Mouse (Mus musculus): ENCODE results near the gene Serpinb1c.
"Not testable (repeated sequence)": the region's sequence is repeated elsewhere in the genome, so short reads cannot be mapped to it uniquely, and the experiment has no call there.

Gene Serpinb1c

DNA sequence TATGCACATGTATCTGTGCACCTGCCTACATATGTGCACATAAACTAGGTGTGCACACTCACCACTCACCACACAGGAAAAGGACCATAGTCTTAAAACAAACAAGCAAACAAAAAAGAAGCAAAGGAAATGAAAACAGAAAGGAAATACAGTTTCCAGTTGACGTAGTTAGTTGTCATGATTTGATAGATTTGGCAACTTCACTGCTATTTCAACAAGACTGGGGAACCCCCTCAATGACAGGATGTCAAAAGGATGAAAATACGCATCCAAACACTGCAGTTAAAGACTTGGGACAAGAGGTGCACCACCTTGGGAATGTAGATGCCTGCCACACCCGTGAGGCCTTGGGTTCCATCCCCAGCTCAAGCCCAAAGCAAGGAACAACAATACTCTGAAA, 33.5 kb downstream of the Serpinb1c start:
- not testable (repeated sequence) for DNase-seq

DNA sequence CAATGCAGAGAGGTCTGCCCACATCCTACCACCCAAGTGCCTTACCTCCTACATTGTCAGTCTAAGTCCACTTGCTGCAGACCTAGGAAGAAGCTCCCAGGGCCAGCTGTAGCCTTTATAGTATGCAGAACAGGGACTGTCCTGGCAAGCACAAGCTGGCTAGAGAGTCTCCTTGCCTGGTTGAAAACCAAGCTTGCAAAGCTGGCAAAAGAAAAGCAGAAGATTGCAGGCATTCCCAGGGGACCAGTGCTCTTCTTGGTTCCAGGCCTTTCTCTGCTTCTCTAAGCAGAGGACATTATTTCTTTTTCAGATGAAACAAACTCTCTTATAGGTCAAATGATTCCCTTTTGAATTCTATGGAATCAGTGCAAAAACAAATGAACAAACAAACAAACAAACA, 34.6 kb downstream of the Serpinb1c start:
- DNase-seq: no peak

DNA sequence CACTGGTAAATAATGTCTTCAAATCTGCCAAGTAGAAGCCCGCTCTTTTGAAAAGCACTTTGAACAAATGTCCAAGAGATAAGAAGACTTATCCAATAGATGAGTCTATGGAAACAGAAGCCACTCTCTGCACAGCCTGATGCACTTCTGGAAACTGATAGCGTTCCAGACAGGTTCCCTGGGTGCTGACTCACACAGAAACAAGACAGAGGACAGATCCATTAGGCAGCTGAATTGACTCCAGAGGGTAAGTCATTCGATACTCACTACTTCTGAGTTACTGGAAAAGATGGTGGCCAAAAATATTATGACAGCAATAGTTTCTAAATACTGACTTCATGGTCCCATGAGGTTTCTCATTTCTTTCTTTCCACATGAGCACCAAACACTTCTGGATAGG, 37.2 kb downstream of the Serpinb1c start:
- DNase-seq: no peak

DNA sequence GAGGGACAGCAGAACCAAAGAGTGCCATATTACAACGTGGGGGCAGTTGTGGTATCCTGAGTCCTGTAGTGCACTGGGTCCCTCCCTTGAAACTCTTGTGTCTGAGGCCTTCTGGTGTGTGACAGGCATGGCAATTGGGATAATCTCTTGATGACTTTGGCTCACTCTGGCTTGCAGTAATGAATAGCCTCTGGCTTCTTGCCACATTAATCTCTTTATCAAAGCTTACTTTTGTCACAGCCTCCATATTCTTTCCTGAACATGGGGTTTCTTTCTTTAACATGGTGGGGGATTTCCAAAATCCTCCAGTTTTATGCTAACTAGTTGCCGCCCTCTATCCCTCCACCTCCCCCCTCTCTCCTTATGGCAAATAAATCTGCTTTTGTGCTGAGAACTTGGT, 44.9 kb downstream of the Serpinb1c start:
- no peak for DNase-seq

DNA sequence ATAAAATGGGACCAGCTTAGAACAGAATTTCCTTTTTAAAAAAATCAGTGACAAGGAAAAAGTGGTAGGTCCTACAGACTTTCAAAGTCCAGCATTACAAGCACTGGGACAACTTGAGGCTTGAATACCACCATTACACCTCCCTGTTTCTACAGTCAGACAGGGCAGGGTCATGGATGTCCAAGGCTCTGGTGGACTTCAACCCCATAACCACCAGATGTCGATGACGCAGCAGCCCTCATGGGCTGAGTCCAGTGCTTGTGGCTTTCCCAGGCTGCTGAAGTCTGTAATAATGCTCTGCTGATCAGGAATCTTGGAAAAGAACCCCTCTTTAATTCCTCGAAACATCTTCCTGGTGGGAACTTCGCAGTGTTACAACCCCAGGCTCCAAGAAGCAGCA, 45.5 kb downstream of the Serpinb1c start:
- no peak for DNase-seq

DNA sequence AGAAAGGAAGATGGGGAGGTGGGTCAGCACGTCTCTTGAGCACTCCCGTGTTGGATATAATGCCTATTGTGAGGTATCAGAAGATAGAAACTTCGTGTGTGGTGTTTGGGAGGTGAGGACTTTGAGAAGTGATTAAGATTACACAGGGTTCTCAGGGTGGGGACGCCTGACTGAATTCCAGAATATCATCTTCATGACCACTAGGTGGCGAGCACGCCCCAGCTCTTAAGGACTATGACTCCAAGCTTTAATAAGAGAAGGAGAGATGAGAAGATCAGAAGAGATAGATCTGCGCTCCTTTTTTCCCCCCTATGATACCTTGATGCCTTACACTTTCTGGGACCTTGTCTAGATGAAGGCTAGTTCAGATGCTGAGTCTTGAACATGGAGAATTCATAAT, 46.0 kb downstream of the Serpinb1c start:
- DNase-seq: peak; percentile 43

DNA sequence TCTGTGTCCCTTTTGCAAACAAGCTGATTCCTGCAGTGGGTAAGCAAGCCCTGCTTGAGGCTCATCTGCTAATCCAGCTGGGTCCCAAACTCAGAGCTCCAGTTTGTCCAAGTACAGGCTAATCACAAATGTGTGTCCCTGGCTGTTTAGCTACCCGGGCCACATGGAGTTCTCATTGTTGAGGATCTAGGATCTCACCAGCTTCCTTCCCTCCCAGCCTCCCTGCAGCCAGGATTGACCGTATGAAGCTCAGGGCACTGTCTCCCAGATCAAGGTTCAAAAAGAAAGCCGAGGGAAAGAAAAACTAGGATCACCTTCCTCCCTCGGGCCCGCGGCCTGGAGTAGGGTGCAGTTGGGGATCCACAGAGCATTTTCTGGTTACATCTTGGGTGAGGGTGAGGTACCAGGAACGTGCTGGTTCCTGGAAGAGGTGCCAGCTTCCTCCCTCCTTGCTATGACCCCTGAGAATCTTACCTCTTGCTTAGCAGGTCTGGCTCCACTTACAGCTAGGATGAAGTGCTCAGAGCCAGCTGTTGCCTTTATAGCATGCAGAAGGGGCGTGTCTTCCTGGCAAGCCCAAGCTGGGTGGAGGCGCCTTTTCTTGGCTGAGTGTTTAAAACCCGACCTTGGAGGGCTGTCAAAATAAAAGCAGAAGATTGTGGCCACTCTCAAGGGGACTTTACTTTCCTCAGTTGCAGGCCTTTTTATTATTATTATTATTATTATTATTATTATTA, 47.2 kb downstream of the Serpinb1c start, which contains the start of gene Serpinb1a:
Gene Serpinb1a (minus strand): TSS at position 518 of the 737 bp plus-strand sequence.
- DNase-seq: peak; percentile 45

DNA sequence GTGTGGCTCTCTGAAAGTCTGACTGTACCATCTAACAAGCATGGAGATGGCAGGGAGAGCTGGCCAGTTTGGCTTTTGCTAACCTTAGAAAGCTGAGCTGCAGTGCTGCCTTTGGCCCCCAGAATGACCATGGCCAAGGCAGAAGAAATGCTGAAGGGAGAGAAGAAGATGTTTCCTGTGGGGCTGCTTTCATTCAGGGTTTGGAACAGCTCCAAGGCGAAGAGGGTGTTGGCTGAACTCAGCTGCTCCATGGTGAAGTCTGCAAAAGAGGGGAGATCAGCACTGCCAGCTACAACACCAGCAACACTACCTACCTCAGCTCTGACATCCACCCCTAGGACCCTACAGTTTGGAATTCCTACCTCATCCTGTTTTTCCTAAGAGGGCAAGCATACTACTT, 47.9 kb downstream of the Serpinb1c start:
- no peak for DNase-seq

DNA sequence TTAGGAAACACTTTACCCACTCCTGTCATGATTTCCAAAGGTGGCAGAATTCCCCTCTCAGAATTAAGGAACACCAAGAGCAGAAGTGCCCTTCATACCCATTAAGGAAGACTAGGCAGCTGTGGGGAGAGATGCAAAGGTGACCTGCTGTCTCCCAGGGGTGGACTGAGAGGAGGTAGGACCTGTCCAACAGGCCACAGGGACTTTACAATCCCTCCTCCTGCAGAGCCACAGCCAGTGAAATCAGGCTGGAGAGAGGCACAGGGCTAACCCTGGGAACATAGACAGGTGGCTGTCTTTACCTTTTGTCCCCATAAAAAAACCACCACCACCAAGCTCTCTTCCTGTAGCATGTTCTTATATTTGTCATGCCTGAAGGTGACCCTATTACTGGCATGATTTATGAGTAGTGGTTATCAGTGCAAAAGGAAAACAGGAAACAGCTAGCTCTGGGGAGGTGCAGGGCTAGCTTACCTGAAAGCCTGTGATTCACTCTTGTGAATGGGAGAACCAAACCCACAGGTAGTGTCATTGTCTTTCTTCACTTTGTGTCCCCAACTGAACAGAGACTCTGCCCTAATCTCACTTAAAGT, 48.4 kb downstream of the Serpinb1c start:
- no peak for DNase-seq

DNA sequence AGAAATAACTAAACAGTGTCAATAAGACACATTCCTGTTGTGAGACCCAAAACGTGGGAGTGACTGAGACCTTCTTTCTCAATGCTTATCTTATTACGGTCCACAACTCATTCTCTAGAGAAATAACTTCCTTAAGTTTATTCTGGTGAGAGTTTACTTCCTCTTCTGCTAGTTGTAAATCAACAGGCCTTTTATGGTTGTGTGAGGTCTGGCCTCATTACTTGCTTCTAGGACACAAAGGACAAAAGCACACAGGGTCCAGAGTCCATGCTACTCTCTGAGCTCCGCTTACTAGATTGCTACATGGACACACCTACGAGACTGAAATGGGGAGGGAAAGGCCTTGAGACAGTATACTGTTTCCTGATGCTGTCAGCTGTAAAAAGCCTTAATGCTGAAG, 48.9 kb downstream of the Serpinb1c start:
- peak; percentile 33 for DNase-seq

DNA sequence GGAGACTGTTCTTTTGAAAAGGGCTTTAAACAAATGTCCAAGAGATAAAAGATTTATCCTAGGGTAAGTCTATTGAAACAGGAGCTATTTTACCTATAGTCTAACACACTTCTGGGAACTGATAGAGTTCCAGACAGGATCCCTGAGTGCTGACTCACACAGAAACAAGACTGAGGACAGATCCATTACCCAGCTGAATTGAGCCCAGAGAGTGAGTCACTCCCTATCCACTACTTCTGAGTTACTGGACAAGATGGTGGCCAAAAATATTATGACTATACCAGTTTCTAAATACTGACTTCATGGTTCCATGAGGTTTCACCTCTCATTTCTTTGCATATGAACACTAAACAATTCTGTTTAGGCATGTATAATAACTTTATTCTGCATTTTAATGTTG, 51.8 kb downstream of the Serpinb1c start:
- no peak for DNase-seq

DNA sequence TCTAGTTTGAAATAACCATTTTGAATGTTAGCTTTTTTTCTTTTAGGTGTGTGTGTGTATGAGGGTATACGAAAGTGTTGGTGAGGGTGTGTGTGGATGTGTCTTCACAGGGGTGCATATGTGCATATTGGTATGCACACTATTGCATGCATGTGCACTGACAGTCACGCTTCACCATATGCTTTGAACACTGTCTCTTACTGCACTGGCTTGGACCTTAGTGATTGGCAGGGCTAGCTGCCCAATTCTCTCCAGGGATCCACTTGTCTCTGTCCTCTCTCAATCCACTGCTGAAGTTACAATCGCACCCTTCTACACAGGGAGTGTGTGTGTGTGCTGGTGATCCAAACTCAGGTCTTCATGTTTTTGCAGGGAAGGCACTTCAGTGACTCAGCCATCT, 56.7 kb downstream of the Serpinb1c start:
- no peak for DNase-seq

DNA sequence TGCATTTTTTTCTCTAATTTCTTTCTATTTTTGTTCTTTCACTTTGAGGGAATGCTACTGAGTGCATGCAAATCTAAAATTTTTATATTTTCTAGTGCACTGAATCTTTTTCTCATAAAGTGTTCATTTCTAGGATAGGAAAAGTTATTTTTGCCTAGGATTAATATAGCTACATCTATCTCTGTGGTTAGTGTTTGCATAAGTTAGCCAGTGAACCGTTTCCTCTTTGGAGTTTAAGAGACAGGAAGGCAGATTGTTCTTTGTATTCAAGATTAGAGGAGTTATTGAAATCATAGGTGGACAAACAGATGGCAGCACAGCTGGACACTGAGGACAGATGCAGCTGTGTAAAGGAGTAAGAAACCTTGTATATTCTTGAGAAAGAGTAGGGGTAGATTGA, 58.7 kb downstream of the Serpinb1c start:
- DNase-seq: no peak

DNA sequence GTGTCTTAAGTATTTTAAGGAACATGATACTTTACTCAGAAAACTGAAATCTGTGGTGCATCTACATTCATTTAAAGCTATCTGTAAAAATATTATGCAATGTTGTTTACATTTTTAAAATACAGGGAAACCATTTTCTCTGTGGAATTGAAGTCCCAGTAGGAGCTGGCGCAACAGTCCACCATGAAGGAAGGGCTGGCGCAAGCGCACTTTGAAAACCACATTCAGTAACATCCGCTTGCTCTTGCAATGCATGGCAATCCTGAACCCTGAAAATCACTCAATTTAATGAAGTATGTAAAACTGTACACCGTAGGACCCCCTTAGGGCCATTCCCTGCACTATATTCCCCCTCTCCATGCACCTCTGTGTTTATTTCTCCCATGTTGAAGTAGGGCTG, 63.5 kb downstream of the Serpinb1c start:
- DNase-seq: no peak

DNA sequence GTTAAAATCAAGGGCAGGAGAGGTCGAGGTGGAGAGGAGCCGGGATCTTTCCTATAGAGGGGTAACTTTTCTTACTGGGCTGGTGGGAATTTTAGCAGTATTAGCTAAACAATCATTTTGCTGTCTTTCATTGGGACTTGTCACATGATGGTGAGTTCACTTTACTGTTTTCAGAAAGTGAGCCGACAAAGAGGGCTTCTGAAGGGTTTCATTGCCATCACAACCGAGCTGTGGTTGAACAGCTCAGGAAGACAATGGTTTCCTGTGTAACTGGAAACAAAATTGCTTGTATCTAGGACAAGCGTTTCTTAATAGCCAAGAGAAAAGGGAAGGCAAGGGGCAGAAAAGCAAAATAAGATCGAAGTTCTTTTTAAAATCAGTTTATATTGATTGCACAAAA, 64.8 kb downstream of the Serpinb1c start:
- no peak for DNase-seq

DNA sequence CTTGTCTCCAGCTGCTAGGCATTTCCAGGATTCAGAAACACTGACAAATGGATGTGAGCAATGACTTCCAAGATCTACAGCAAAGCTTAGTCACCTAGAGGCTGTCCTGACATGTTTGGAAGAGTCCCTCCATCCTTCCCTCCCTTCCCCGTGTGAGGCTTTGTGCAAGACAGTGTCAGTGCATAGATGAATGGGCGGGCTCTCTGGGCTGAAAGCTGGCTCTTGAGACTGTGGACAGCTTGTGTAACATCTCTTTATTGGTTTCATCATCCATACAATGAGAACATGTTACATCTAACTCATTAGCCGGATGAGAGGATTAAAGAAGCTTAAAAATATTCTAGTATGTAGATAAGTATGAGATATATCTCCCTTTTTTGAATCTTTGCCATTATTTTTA, 65.2 kb downstream of the Serpinb1c start:
- no peak for DNase-seq

DNA sequence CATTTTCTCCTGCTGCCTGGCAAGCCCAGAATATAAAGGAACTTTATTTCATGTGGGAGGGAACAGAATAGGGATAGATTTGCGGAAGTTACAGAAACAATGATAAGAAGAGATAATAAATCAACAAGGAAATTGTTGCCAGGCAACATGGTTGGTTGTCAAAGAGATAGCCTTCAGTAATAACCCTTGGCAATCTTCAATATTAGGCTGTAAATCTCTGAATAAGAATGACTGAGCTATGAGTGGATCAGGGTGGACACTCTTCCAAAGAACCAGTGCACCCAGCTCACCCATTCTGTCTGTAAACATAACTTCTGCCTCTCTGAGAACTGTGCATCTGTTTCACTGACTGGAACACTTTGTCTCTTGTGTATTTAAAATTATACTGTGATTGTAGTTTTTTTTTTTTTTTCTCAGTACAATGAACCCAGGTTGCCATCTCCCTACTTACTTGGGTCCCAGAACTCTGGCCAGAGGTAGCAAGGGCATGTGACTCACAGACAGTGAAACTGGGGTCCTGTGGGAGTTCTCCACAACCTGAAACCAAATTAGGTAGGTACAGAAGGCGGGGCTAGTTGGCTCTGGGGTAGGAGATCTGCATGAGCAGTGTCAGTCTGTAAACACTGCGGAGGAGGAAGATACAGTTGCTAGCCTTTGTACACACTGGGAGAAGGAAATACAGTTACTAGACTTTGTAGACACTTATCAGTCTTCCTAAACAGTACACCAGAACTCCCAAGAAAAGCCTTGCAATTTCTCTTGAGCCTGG, 66.3 kb downstream of the Serpinb1c start:
- no peak for DNase-seq

All from kidney, adult 18-20 months (tissue).